Comparison of ENCODE assay signal across 8 mouse cellular contexts in genomic region chr4:62286257-62286991, GRCm38 (mm10). TPM values are rescaled to one million over a fixed set of nuclear protein-coding genes. Genes with fewer than 3 reads are reported as not detected.
DNase-seq lines count a peak whose midpoint lies in the region; ATAC-seq lines count a peak whose summit lies in the region.

No protein-coding gene starts in this region.

- ATAC-seq in hindbrain, embryonic 14.5 days (ENCODE audit: low FRiP score), result peak; percentile 94

- no peaks in the 10 kb centered on the region for H3K27me3 ChIP-seq in hindbrain, embryonic 14.5 days (ENCODE audit: control insufficient read depth, insufficient read depth, low read length)

- DNase-seq in T-cell, adult 2 months (ENCODE audit: low spot score), result peak; percentile 58
- DNase-seq in cerebellum, adult 9-11 months, result peak; percentile 80
- DNase-seq in frontal cortex, postnatal 25 days (ENCODE audit: low spot score in 2 of 2), result peak; percentile 61 to 66
- DNase-seq in hindbrain, embryonic 14.5 days (ENCODE audit: low spot score), result peak; percentile 85
- DNase-seq in left cerebral cortex, adult 11 months (ENCODE audit: low spot score), result peak; percentile 72
- DNase-seq in lung, postnatal 36 days, result peak; percentile 88
- DNase-seq in retina, postnatal 1 day, result peak; percentile 86
- DNase-seq in urinary bladder, adult 2 months (ENCODE audit: low spot score), result peak; percentile 66

- peak overlapping the region; percentile 73 for H3K9ac ChIP-seq in hindbrain, embryonic 14.5 days

- no peaks in the 10 kb centered on the region for H3K9me3 ChIP-seq in hindbrain, embryonic 14.5 days (ENCODE audit: control insufficient read depth, low read length)

- 0% methylated on average over 55 of the region's 55 CpGs for WGBS in hindbrain, embryonic 14.5 days

- peaks cover 3% of the 10 kb centered on the region; the same call in 1 of the 2 replicates for H3K36me3 ChIP-seq in hindbrain, embryonic 14.5 days (replicated peaks; ENCODE audit: control insufficient read depth, insufficient read depth)

- H3K4me3 ChIP-seq in hindbrain, embryonic 14.5 days (replicated peaks; ENCODE audit: low read length), result peak overlapping the region; percentile 85

- peak overlapping the region; percentile 59 for H3K27ac ChIP-seq in hindbrain, embryonic 14.5 days

- peak overlapping the region; percentile 77 for H3K4me2 ChIP-seq in hindbrain, embryonic 14.5 days (replicated peaks)

- peaks cover 14% of the 10 kb centered on the region for H3K4me1 ChIP-seq in hindbrain, embryonic 14.5 days (replicated peaks; ENCODE audit: control insufficient read depth, insufficient read depth, low read length)

RNA-seq across cellular contexts. Expression of gene Slc31a2, which starts 24.1 kb away (rescaled TPM):
- 12.6 and 14.4 TPM in 2 replicates for polyA plus RNA-seq in hindbrain, embryonic 14.5 days (2014; fragmentation: Nextera tagmentation; extraction: Ambion mirVana)
- polyA plus RNA-seq in urinary bladder, adult 2 months (2012; rRNA removed), result 26.4 and 27.9 TPM in 2 replicates

RNA-seq across cellular contexts. Expression of gene Zfp37, which starts 55.6 kb away (rescaled TPM):
- polyA plus RNA-seq in hindbrain, embryonic 14.5 days (2014; fragmentation: Nextera tagmentation; extraction: Ambion mirVana), result 32.7 and 33.3 TPM in 2 replicates
- 5.8 and 6.1 TPM in 2 replicates for polyA plus RNA-seq in urinary bladder, adult 2 months (2012; rRNA removed)

Comparison
In these comparisons a context has a peak if more than half of its experiments do, and no peak if none do; other contexts are left out.
1. Peak in every context shown above with its lines: DNase-seq, ATAC-seq, H3K4me3 ChIP-seq and H3K27ac ChIP-seq.